Mouse (Mus musculus) kidney, adult 2 months (tissue): Measurements from ENCODE around the gene Tmod2.

ENCODE experiments used
- CTCF ChIP-seq: fragments of 200-500 bp; conservative IDR thresholded peaks from 2 replicates; pipeline ENCODE4 v1.5.1; 2011; ENCODE audit warnings: low read depth, mild to moderate bottlenecking, control low read depth, low read length, moderate library complexity, mixed read lengths; ENCODE audit not compliant: insufficient read depth, insufficient read length
- POLR2A ChIP-seq: fragments of 200-500 bp; IDR thresholded peaks from one replicate; pipeline ENCODE4 v1.6.1; 2011; ENCODE audit warnings: low read depth, low read length, control low read depth

GRCm38 (mm10) chr9:75597596-75597995 lies 13.5 kb downstream of the Tmod2 start:
- no peak for TF ChIP-seq CTCF
- TF ChIP-seq POLR2A = no peak
